In genomic region chr12:108275920-108276822, GRCm38 (mm10) we compare ENCODE assay signal across 8 mouse cellular contexts. TPM values are rescaled to one million over a fixed set of nuclear protein-coding genes. Genes with fewer than 3 reads are reported as not detected.
DNase-seq lines count a peak whose midpoint lies in the region; ATAC-seq and TF ChIP-seq lines count a peak whose summit lies in the region.

No protein-coding gene starts in this region.

- H3K4me3 ChIP-seq in heart, postnatal 0 days (ENCODE audit: low read depth, low read length): peak overlapping the region; percentile 59
- peak overlapping the region; percentile 67 for H3K4me3 ChIP-seq in lung, embryonic 15.5 days

- peaks cover 42% of the 10 kb centered on the region for H3K4me1 ChIP-seq in heart, postnatal 0 days (ENCODE audit: control insufficient read depth, insufficient read depth)
- H3K4me1 ChIP-seq in lung, embryonic 15.5 days: peaks cover 65% of the 10 kb centered on the region

- H3K9me3 ChIP-seq in heart, postnatal 0 days (replicated peaks; ENCODE audit: control insufficient read depth, low read length): no peaks in the 10 kb centered on the region
- no peaks in the 10 kb centered on the region for H3K9me3 ChIP-seq in lung, embryonic 15.5 days

- no peak for TF ChIP-seq EP300 in heart, postnatal 0 days (IDR thresholded peaks at IDR 0.05; ENCODE audit: low read depth)

- ATAC-seq in heart, postnatal 0 days (ENCODE audit: insufficient read depth, low read depth): 0 out of 2 replicates have a peak, but pooled peaks have one; percentile 0
- peak; percentile 32; the same call in 1 of the 2 replicates for ATAC-seq in lung, embryonic 15.5 days (ENCODE audit: borderline replicate concordance, extremely low read depth, low FRiP score, low TSS enrichment)

- H3K27me3 ChIP-seq in heart, postnatal 0 days (ENCODE audit: control insufficient read depth, insufficient read depth, low read length): peaks cover 3% of the 10 kb centered on the region; the same call in 1 of the 2 replicates
- peaks cover 11% of the 10 kb centered on the region; the same call in 1 of the 2 replicates for H3K27me3 ChIP-seq in lung, embryonic 15.5 days

- DNase-seq in 3134 (ENCODE audit: extremely low read depth, insufficient read length, low spot score) (peak; percentile 35), R1 (ENCODE audit: low read depth, low spot score) (peak; percentile 43)
- peak; percentile 63 for DNase-seq in embryo, embryonic 9.5 days (ENCODE audit: extremely low spot score)
- peak; percentile 18 for DNase-seq in heart, postnatal 0 days (ENCODE audit: low spot score)
- DNase-seq in kidney, postnatal 4 days: peak; percentile 54 to 68
- peak; percentile 67 for DNase-seq in retina, postnatal 7 days (ENCODE audit: low read depth, low spot score)
- DNase-seq in ovary, postnatal 36 days (ENCODE audit: low spot score): no peak

- H3K4me2 ChIP-seq in heart, postnatal 0 days (ENCODE audit: low read depth, low read length): peak overlapping the region; percentile 99
- peak overlapping the region; percentile 83 for H3K4me2 ChIP-seq in lung, embryonic 15.5 days

- 1% methylated on average over 46 of the region's 47 CpGs for WGBS in heart, postnatal 0 days
- WGBS in lung, embryonic 15.5 days: under 1% methylated on average over 46 of the region's 47 CpGs

- TF ChIP-seq CTCF in heart, postnatal 0 days (IDR thresholded peaks at IDR 0.05; ENCODE audit: low read depth): no peak

- H3K9ac ChIP-seq in heart, postnatal 0 days (replicated peaks; ENCODE audit: low read depth, low read length): peak overlapping the region; percentile 41
- H3K9ac ChIP-seq in lung, embryonic 15.5 days: peak overlapping the region; percentile 57

- H3K27ac ChIP-seq in heart, postnatal 0 days (ENCODE audit: low read depth): peak overlapping the region; percentile 54
- peak overlapping the region; percentile 77 for H3K27ac ChIP-seq in lung, embryonic 15.5 days

- no peaks in the 10 kb centered on the region for H3K36me3 ChIP-seq in heart, postnatal 0 days (replicated peaks; ENCODE audit: control insufficient read depth, insufficient read depth, low read length)
- no peaks in the 10 kb centered on the region for H3K36me3 ChIP-seq in lung, embryonic 15.5 days

RNA-seq across cellular contexts. Expression of gene Ccdc85c, which starts 0.9 kb away (rescaled TPM):
- total RNA-seq in heart, postnatal 0 days (2014; rRNA removed; ENCODE audit: low replicate concordance): 44.7 and 56.2 TPM in 2 replicates
- polyA plus RNA-seq in heart, postnatal 0 days (2015; fragmentation: Nextera tagmentation; extraction: Ambion mirVana): 6.9 and 7.8 TPM in 2 replicates
- polyA plus RNA-seq in lung, embryonic 15.5 days (2015; fragmentation: Nextera tagmentation; extraction: Ambion mirVana): 4.9 and 6.1 TPM in 2 replicates

RNA-seq across cellular contexts. Expression of gene Hhipl1, which starts 29.9 kb away (rescaled TPM):
- total RNA-seq in heart, postnatal 0 days (2014; rRNA removed; ENCODE audit: low replicate concordance): 0.70 and 5.0 TPM in 2 replicates
- polyA plus RNA-seq in heart, postnatal 0 days (2015; fragmentation: Nextera tagmentation; extraction: Ambion mirVana): 0.58 and 0.61 TPM in 2 replicates
- polyA plus RNA-seq in lung, embryonic 15.5 days (2015; fragmentation: Nextera tagmentation; extraction: Ambion mirVana): 0.89 and 1.0 TPM in 2 replicates

RNA-seq across cellular contexts. Expression of gene Cyp46a1, which starts 58.0 kb away (rescaled TPM):
- total RNA-seq in heart, postnatal 0 days (2014; rRNA removed; ENCODE audit: low replicate concordance): 1.0 and 3.6 TPM in 2 replicates
- 3.0 and 3.1 TPM in 2 replicates for polyA plus RNA-seq in heart, postnatal 0 days (2015; fragmentation: Nextera tagmentation; extraction: Ambion mirVana)
- 6.3 and 6.6 TPM in 2 replicates for polyA plus RNA-seq in lung, embryonic 15.5 days (2015; fragmentation: Nextera tagmentation; extraction: Ambion mirVana)
